Mouse (Mus musculus): Measurements from ENCODE around the gene Itga1.

- TF ChIP-seq CTCF (IDR thresholded peaks at IDR 0.05 in 2 of 3, conservative IDR thresholded peaks at IDR 0.05 in 1 of 3; ENCODE audit: control insufficient read depth in 1 of 3, insufficient read depth in 1 of 3, low read depth in 2 of 3, low read length in 3 of 3, poor library complexity in 1 of 3, severe bottlenecking in 1 of 3) (no peak), RCOR1 (IDR thresholded peaks at IDR 0.05; ENCODE audit: low read depth, low read length) (no peak), ELF1 (IDR thresholded peaks at IDR 0.05; ENCODE audit: low read depth, low read length) (no peak), POLR2A (IDR thresholded peaks at IDR 0.05; ENCODE audit: control insufficient read depth in 1 of 2, insufficient read depth in 1 of 2, low read depth in 1 of 2, low read length in 2 of 2, poor library complexity in 1 of 2) (no peak), USF1 (IDR thresholded peaks at IDR 0.05; ENCODE audit: low read depth, low read length) (no peak), EP300 (IDR thresholded peaks at IDR 0.05; ENCODE audit: low read depth in 1 of 2, low read length in 2 of 2) (no peak), TCF12 (IDR thresholded peaks at IDR 0.05; ENCODE audit: low read depth, low read length) (no peak), MAZ (IDR thresholded peaks at IDR 0.05; ENCODE audit: low read depth, low read length) (no peak), GATA1 (IDR thresholded peaks at IDR 0.05; ENCODE audit: low read depth, low read length) (no peak), MAFK (IDR thresholded peaks at IDR 0.05; ENCODE audit: borderline replicate concordance, low read depth, low read length) (no peak)
Observed at GRCm38 (mm10) chr13:114971905-114972304, 129.9 kb downstream of the Itga1 start.
